Mouse (Mus musculus) MEL (cell line): Measurements from ENCODE around the gene Izumo1.

Experiments used
- CTCF ChIP-seq, 3 experiments: IDR thresholded peaks in 2 of 3; conservative IDR thresholded peaks in 1 of 3; 2 replicates each; pipeline ENCODE4 v1.5.1; 2011 to 2012; ENCODE audit warnings: low read length in 3 of 3, low read depth in 2 of 3, mild to moderate bottlenecking in 2 of 3, improper control_type of control experiment in 1 of 3, inconsistent platforms in 1 of 3, mixed read lengths in 1 of 3, moderate library complexity in 1 of 3; ENCODE audit not compliant: control insufficient read depth in 1 of 3, insufficient read depth in 1 of 3, poor library complexity in 1 of 3, severe bottlenecking in 1 of 3
- EP300 ChIP-seq, 2 experiments: IDR thresholded peaks; 2 replicates each; pipeline ENCODE4 v1.6.1; 2011; ENCODE audit warnings: improper control_type of control experiment in 2 of 2, low read length in 2 of 2, low read depth in 1 of 2, mild to moderate bottlenecking in 1 of 2
- POLR2A ChIP-seq, 2 experiments: IDR thresholded peaks; 2 replicates each; pipeline ENCODE4 v1.6.1; 2011 to 2012; ENCODE audit warnings: low read length in 2 of 2, mild to moderate bottlenecking in 2 of 2, control low read depth in 1 of 2, improper control_type of control experiment in 1 of 2, low read depth in 1 of 2, moderate library complexity in 1 of 2; ENCODE audit not compliant: control insufficient read depth in 1 of 2, insufficient read depth in 1 of 2, poor library complexity in 1 of 2
- RCOR1 ChIP-seq: IDR thresholded peaks from 2 replicates; pipeline ENCODE4 v1.6.1; 2012; ENCODE audit warnings: low read depth, mild to moderate bottlenecking, inconsistent platforms, low read length, improper control_type of control experiment
- SIN3A ChIP-seq: IDR thresholded peaks from 2 replicates; pipeline ENCODE4 v1.6.1; 2012; ENCODE audit warnings: low read length, improper control_type of control experiment, inconsistent platforms

- TF ChIP-seq EP300 (IDR thresholded peaks at IDR 0.05; ENCODE audit: low read depth in 1 of 2, low read length in 2 of 2) (no peak), RCOR1 (no peak), SIN3A (no peak), POLR2A (IDR thresholded peaks at IDR 0.05; ENCODE audit: control insufficient read depth in 1 of 2, insufficient read depth in 1 of 2, low read depth in 1 of 2, low read length in 2 of 2, poor library complexity in 1 of 2) (no peak), CTCF (IDR thresholded peaks at IDR 0.05 in 2 of 3, conservative IDR thresholded peaks at IDR 0.05 in 1 of 3; ENCODE audit: control insufficient read depth in 1 of 3, insufficient read depth in 1 of 3, low read depth in 2 of 3, low read length in 3 of 3, poor library complexity in 1 of 3, severe bottlenecking in 1 of 3) (no peak)
These were observed 46.9 kb upstream of the Izumo1 start for GRCm38 (mm10) chr7:45574472-45575379.
